Mouse (Mus musculus) heart, embryonic 13.5 days (tissue): ENCODE data around the gene Mrvi1. TPM values are rescaled to one million over a fixed set of nuclear protein-coding genes. Genes with fewer than 3 reads are reported as not detected.

ENCODE experiments used
- ATAC-seq: fragments of 200-750 bp; cut with Nextera tagmentation; 2 replicates; pipeline ENCODE4 v1.8.0; 2017; ENCODE audit warnings: moderate TSS enrichment; ENCODE audit not compliant: insufficient number of reproducible peaks, low FRiP score, low TSS enrichment; ENCODE audit errors: extremely low read depth
- H3K27ac ChIP-seq: fragments of 300-500 bp; sonication (generic); replicated peaks from 2 replicates; pipeline ENCODE4 v1.5.1; 2015; ENCODE audit warnings: moderate library complexity, mild to moderate bottlenecking, inconsistent platforms
- H3K27me3 ChIP-seq: fragments of 300-500 bp; sonication (generic); replicated peaks from 2 replicates; pipeline ENCODE4 v1.6.1; 2015; ENCODE audit warnings: mild to moderate bottlenecking, inconsistent platforms
- H3K36me3 ChIP-seq: fragments of 300-500 bp; sonication (generic); 2 replicates; pipeline ENCODE4 v1.6.1; 2015; ENCODE audit warnings: mild to moderate bottlenecking, inconsistent platforms
- H3K4me1 ChIP-seq: fragments of 300-500 bp; sonication (generic); 2 replicates; pipeline ENCODE4 v1.6.1; 2015; ENCODE audit warnings: inconsistent platforms
- H3K4me2 ChIP-seq: fragments of 300-500 bp; sonication (generic); 2 replicates; pipeline ENCODE4 v1.6.1; 2015; ENCODE audit warnings: inconsistent platforms, mild to moderate bottlenecking, moderate library complexity
- H3K4me3 ChIP-seq: fragments of 300-500 bp; sonication (generic); 2 replicates; pipeline ENCODE4 v1.5.1; 2015; ENCODE audit warnings: moderate library complexity, mild to moderate bottlenecking, inconsistent platforms
- H3K9ac ChIP-seq: fragments of 300-500 bp; sonication (generic); 2 replicates; pipeline ENCODE4 v1.6.1; 2015; ENCODE audit warnings: inconsistent platforms, mild to moderate bottlenecking, moderate library complexity
- H3K9me3 ChIP-seq: fragments of 300-500 bp; sonication (generic); 2 replicates; pipeline ENCODE4 v1.6.1; 2016; ENCODE audit warnings: inconsistent platforms
- WGBS: fragments of 180-500 bp; shearing (Covaris S2); methylation state at CpG from one replicate; pipeline ENCODE4 v1.1.7; 2015; ENCODE audit warnings: mixed read lengths; 5-methylcytosine and 5-hydroxymethylcytosine counted together
- polyA plus RNA-seq: library from polyadenylated mRNA; unstranded; fragments of >200 nt; fragmentation: Nextera tagmentation; extraction: Ambion mirVana; gene quantifications from 2 replicates; pipeline ENCODE4 v1.2.1, GENCODE M21; 2015

Mrvi1 gene
- polyA plus RNA-seq, 1 experiment from 2014 or later: 5.3 TPM

- no peaks in the 10 kb centered on the region for H3K9me3 ChIP-seq
- H3K4me1 ChIP-seq: peaks cover 34% of the 10 kb centered on the region
- WGBS: 50% methylated on average over 4 of the region's 4 CpGs
- no peak overlapping the region for H3K9ac ChIP-seq
- no peak overlapping the region for H3K4me2 ChIP-seq
- no peak overlapping the region for H3K4me3 ChIP-seq
- peak overlapping the region; percentile 63 for H3K27ac ChIP-seq
- H3K27me3 ChIP-seq: no peaks in the 10 kb centered on the region
- no peak for ATAC-seq
- H3K36me3 ChIP-seq: peaks cover 19% of the 10 kb centered on the region; the same call in 1 of the 2 replicates
These were observed 105.3 kb downstream of the Mrvi1 start for GRCm38 (mm10) chr7:110876965-110877364.

- H3K27me3 ChIP-seq: no peaks in the 10 kb centered on the region
- H3K4me1 ChIP-seq: peaks cover 10% of the 10 kb centered on the region
- WGBS: 75% methylated on average over 5 of the region's 5 CpGs
- no peaks in the 10 kb centered on the region for H3K36me3 ChIP-seq
- no peak overlapping the region for H3K4me3 ChIP-seq
- no peak for ATAC-seq
- no peak overlapping the region for H3K9ac ChIP-seq
- H3K9me3 ChIP-seq: no peaks in the 10 kb centered on the region
- H3K4me2 ChIP-seq: no peak overlapping the region
- H3K27ac ChIP-seq: no peak overlapping the region
These were observed 113.5 kb downstream of the Mrvi1 start for GRCm38 (mm10) chr7:110868807-110869206.

- Histone ChIP-seq H3K4me1 (peaks cover 10% of the 10 kb centered on the region), H3K4me2 (no peak overlapping the region), H3K36me3 (no peaks in the 10 kb centered on the region), H3K27me3 (no peaks in the 10 kb centered on the region), H3K27ac (no peak overlapping the region), H3K9me3 (no peaks in the 10 kb centered on the region), H3K9ac (no peak overlapping the region), H3K4me3 (no peak overlapping the region)
- 77% methylated on average over 6 of the region's 6 CpGs for WGBS
- ATAC-seq: no peak
These were observed 115.1 kb downstream of the Mrvi1 start for GRCm38 (mm10) chr7:110867116-110867515.

GRCm38 (mm10) chr7:110866021-110866420 lies 116.2 kb downstream of the Mrvi1 start:
- no peaks in the 10 kb centered on the region for H3K27me3 ChIP-seq
- no peak overlapping the region for H3K9ac ChIP-seq
- 74% methylated on average over 3 of the region's 3 CpGs for WGBS
- H3K36me3 ChIP-seq: no peaks in the 10 kb centered on the region
- no peak overlapping the region for H3K27ac ChIP-seq
- ATAC-seq: no peak
- H3K4me3 ChIP-seq: no peak overlapping the region
- no peak overlapping the region for H3K4me2 ChIP-seq
- peaks cover 10% of the 10 kb centered on the region for H3K4me1 ChIP-seq
- no peaks in the 10 kb centered on the region for H3K9me3 ChIP-seq

- H3K27ac ChIP-seq: no peak overlapping the region
- H3K4me2 ChIP-seq: no peak overlapping the region
- peaks cover 10% of the 10 kb centered on the region for H3K4me1 ChIP-seq
- 64% methylated on average over 6 of the region's 6 CpGs for WGBS
- no peaks in the 10 kb centered on the region for H3K27me3 ChIP-seq
- ATAC-seq: no peak
- H3K9ac ChIP-seq: no peak overlapping the region
- H3K36me3 ChIP-seq: no peaks in the 10 kb centered on the region
- no peak overlapping the region for H3K4me3 ChIP-seq
- no peaks in the 10 kb centered on the region for H3K9me3 ChIP-seq
These were observed 116.7 kb downstream of the Mrvi1 start for GRCm38 (mm10) chr7:110865570-110865969.

GRCm38 (mm10) chr7:110865038-110865437 lies 117.2 kb downstream of the Mrvi1 start:
- WGBS: 24% methylated on average over 10 of the region's 10 CpGs
- H3K27ac ChIP-seq: no peak overlapping the region
- H3K36me3 ChIP-seq: no peaks in the 10 kb centered on the region
- no peaks in the 10 kb centered on the region for H3K9me3 ChIP-seq
- no peak overlapping the region for H3K4me3 ChIP-seq
- no peaks in the 10 kb centered on the region for H3K27me3 ChIP-seq
- H3K4me2 ChIP-seq: peak overlapping the region; percentile 29
- no peak overlapping the region for H3K9ac ChIP-seq
- peaks cover 15% of the 10 kb centered on the region for H3K4me1 ChIP-seq
- ATAC-seq: no peak

GRCm38 (mm10) chr7:110862751-110863289 lies 119.4 kb downstream of the Mrvi1 start, which contains the start of gene Lyve1:
Gene Lyve1, minus strand, starts transcription at chr7:110863239.
- Histone ChIP-seq H3K9me3 (no peaks in the 10 kb centered on the region), H3K4me1 (peaks cover 18% of the 10 kb centered on the region), H3K27me3 (no peaks in the 10 kb centered on the region), H3K27ac (no peak within 1 kb of the TSS), H3K9ac (no peak within 1 kb of the TSS), H3K36me3 (no peaks in the 10 kb centered on the region), H3K4me3 (no peak within 1 kb of the TSS), H3K4me2 (no peak within 1 kb of the TSS)
- ATAC-seq: no peak
- 63% methylated on average over 12 of the region's 12 CpGs for WGBS

- H3K4me2 ChIP-seq: 0 out of 2 replicates have a peak overlapping the region, but pooled peaks have one; percentile 7
- peak overlapping the region; percentile 57 for H3K27ac ChIP-seq
- no peaks in the 10 kb centered on the region for H3K36me3 ChIP-seq
- WGBS: 18% methylated on average over 5 of the region's 5 CpGs
- no peaks in the 10 kb centered on the region for H3K27me3 ChIP-seq
- no peaks in the 10 kb centered on the region for H3K9me3 ChIP-seq
- no peak for ATAC-seq
- no peak overlapping the region for H3K9ac ChIP-seq
- H3K4me1 ChIP-seq: peaks cover 17% of the 10 kb centered on the region
- H3K4me3 ChIP-seq: no peak overlapping the region
These were observed 122.1 kb downstream of the Mrvi1 start for GRCm38 (mm10) chr7:110860129-110860528.

GRCm38 (mm10) chr7:110855604-110856003 lies 126.7 kb downstream of the Mrvi1 start:
- Histone ChIP-seq H3K9ac (no peak overlapping the region), H3K36me3 (no peaks in the 10 kb centered on the region), H3K27ac (no peak overlapping the region), H3K4me1 (peaks cover 30% of the 10 kb centered on the region), H3K4me2 (no peak overlapping the region), H3K4me3 (no peak overlapping the region), H3K9me3 (no peaks in the 10 kb centered on the region), H3K27me3 (no peaks in the 10 kb centered on the region)
- no peak for ATAC-seq
- 61% methylated on average over 1 of the region's 1 CpGs for WGBS

- no peaks in the 10 kb centered on the region for H3K27me3 ChIP-seq
- H3K27ac ChIP-seq: no peak overlapping the region
- H3K4me3 ChIP-seq: no peak overlapping the region
- 72% methylated on average over 8 of the region's 8 CpGs for WGBS
- H3K4me1 ChIP-seq: peaks cover 25% of the 10 kb centered on the region
- no peaks in the 10 kb centered on the region for H3K9me3 ChIP-seq
- no peak for ATAC-seq
- H3K4me2 ChIP-seq: no peak overlapping the region
- no peak overlapping the region for H3K9ac ChIP-seq
- H3K36me3 ChIP-seq: no peaks in the 10 kb centered on the region
These were observed 127.2 kb downstream of the Mrvi1 start for GRCm38 (mm10) chr7:110854927-110855546.

GRCm38 (mm10) chr7:110854519-110854918 lies 127.7 kb downstream of the Mrvi1 start:
- no peak overlapping the region for H3K4me3 ChIP-seq
- H3K27ac ChIP-seq: no peak overlapping the region
- no peak overlapping the region for H3K9ac ChIP-seq
- H3K4me2 ChIP-seq: no peak overlapping the region
- H3K9me3 ChIP-seq: no peaks in the 10 kb centered on the region
- H3K27me3 ChIP-seq: no peaks in the 10 kb centered on the region
- H3K36me3 ChIP-seq: no peaks in the 10 kb centered on the region
- H3K4me1 ChIP-seq: peaks cover 22% of the 10 kb centered on the region
- no peak for ATAC-seq
- WGBS: 66% methylated on average over 3 of the region's 3 CpGs

GRCm38 (mm10) chr7:110853611-110854010 lies 128.7 kb downstream of the Mrvi1 start:
- Histone ChIP-seq H3K27me3 (no peaks in the 10 kb centered on the region), H3K27ac (no peak overlapping the region), H3K4me3 (no peak overlapping the region), H3K36me3 (no peaks in the 10 kb centered on the region), H3K4me2 (no peak overlapping the region), H3K9me3 (no peaks in the 10 kb centered on the region), H3K4me1 (peaks cover 22% of the 10 kb centered on the region), H3K9ac (no peak overlapping the region)
- 61% methylated on average over 10 of the region's 10 CpGs for WGBS
- ATAC-seq: no peak
